Mouse (Mus musculus) limb, embryonic 14.5 days (tissue): Measurements from ENCODE around the gene Zfp691. TPM values are rescaled to one million over a fixed set of nuclear protein-coding genes. Genes with fewer than 3 reads are reported as not detected.

ENCODE experiments used
- ATAC-seq: fragments of 200-750 bp; cut with Nextera tagmentation; 2 replicates; pipeline ENCODE4 v1.8.0; 2017; ENCODE audit warnings: low read depth, moderate number of reproducible peaks, moderate TSS enrichment; ENCODE audit not compliant: low FRiP score
- DNase-seq: peaks from one replicate; pipeline ENCODE4 v3.0.0-alpha.2; 2015; ENCODE audit warnings: low spot score
- H3K27ac ChIP-seq: fragments of 300-500 bp; sonication (generic); replicated peaks from 2 replicates; pipeline ENCODE4 v1.5.1; 2014; ENCODE audit warnings: low read depth, mild to moderate bottlenecking, low read length, moderate library complexity, mixed read lengths
- H3K27me3 ChIP-seq: fragments of 300-500 bp; sonication (generic); 2 replicates; pipeline ENCODE4 v1.6.1; 2014; ENCODE audit warnings: low read length, mixed read lengths; ENCODE audit not compliant: control insufficient read depth, insufficient read depth
- H3K36me3 ChIP-seq: fragments of 300-500 bp; sonication (generic); 2 replicates; pipeline ENCODE4 v1.6.1; 2014; ENCODE audit warnings: mild to moderate bottlenecking, low read length, moderate library complexity, mixed read lengths; ENCODE audit not compliant: control insufficient read depth, insufficient read depth
- H3K4me1 ChIP-seq: fragments of 300-500 bp; sonication (generic); 2 replicates; pipeline ENCODE4 v1.6.1; 2014; ENCODE audit warnings: antibody characterized with exemption, low read length, mixed read lengths; ENCODE audit not compliant: control insufficient read depth, insufficient read depth
- H3K4me2 ChIP-seq: fragments of 300-500 bp; sonication (generic); replicated peaks from 2 replicates; pipeline ENCODE4 v1.6.1; 2014; ENCODE audit warnings: low read depth, mild to moderate bottlenecking, low read length, moderate library complexity; ENCODE audit not compliant: severe bottlenecking
- H3K4me3 ChIP-seq: fragments of 300-500 bp; sonication (generic); replicated peaks from 2 replicates; pipeline ENCODE4 v1.5.1; 2014; ENCODE audit warnings: low read length
- H3K9ac ChIP-seq: fragments of 300-500 bp; sonication (generic); 2 replicates; pipeline ENCODE4 v1.6.1; 2014; ENCODE audit warnings: mild to moderate bottlenecking, low read depth, low read length, moderate library complexity; ENCODE audit not compliant: severe bottlenecking
- H3K9me3 ChIP-seq: fragments of 300-500 bp; sonication (generic); 2 replicates; pipeline ENCODE4 v1.6.1; 2016; ENCODE audit warnings: low read length; ENCODE audit not compliant: control insufficient read depth
- POLR2A ChIP-seq: fragments of 200-500 bp; IDR thresholded peaks from 2 replicates; pipeline ENCODE4 v1.8.0; 2012; ENCODE audit warnings: inconsistent platforms, mild to moderate bottlenecking, moderate library complexity, borderline replicate concordance; ENCODE audit not compliant: insufficient read depth, insufficient read length; ENCODE audit errors: extremely low read depth
- WGBS: fragments of 180-500 bp; shearing (Covaris S2); extraction: QIAGEN DNeasy Blood & Tissue Kit; methylation state at CpG from one replicate; pipeline ENCODE4 v1.1.7; 2014; 5-methylcytosine and 5-hydroxymethylcytosine counted together
- polyA plus RNA-seq, 2 experiments: library from polyadenylated mRNA; depleted of rRNA in 1 of 2; stranded (reverse) in 1 of 2; unstranded in 1 of 2; fragments of >200 nt; fragmentation: Nextera tagmentation in 1 of 2; extraction: Ambion mirVana in 1 of 2; gene quantifications; 2 replicates each; pipeline versions ENCODE4 v1.2.1 to v1.2.3; 2012 to 2014

Gene Zfp691
- polyA plus RNA-seq, 2 experiments, result 7.2 to 10.6 TPM

DNA sequence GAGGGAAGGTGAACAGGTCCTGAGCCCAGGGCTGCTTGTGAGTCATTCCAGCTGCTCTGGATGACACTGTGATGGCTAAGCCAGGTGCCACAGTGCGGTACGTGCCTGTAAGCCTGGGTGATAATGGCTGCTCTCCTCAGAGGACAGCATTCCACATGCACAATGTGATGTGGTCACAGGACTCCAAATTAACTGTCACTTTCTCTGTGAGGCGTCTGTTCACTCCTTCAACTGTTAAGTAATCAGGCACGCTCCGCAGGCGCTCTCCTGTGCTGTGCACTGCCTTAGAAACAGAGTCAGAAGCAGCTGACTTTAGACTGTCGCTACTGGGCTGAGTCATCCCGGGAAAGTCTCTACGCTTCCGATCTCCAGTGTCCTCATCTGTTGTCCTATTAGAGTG, 32.8 kb downstream of the Zfp691 start:
- no peaks in the 10 kb centered on the region for H3K27me3 ChIP-seq
- H3K4me2 ChIP-seq, result no peak overlapping the region
- H3K36me3 ChIP-seq, result peaks cover 20% of the 10 kb centered on the region
- no peak overlapping the region for H3K9ac ChIP-seq
- TF ChIP-seq POLR2A, result no peak
- no peak overlapping the region for H3K27ac ChIP-seq
- no peak overlapping the region for H3K4me3 ChIP-seq
- ATAC-seq (no peak), DNase-seq (no peak)
- H3K4me1 ChIP-seq, result no peaks in the 10 kb centered on the region
- no peaks in the 10 kb centered on the region for H3K9me3 ChIP-seq
- WGBS, result 62% methylated on average over 10 of the region's 10 CpGs

DNA sequence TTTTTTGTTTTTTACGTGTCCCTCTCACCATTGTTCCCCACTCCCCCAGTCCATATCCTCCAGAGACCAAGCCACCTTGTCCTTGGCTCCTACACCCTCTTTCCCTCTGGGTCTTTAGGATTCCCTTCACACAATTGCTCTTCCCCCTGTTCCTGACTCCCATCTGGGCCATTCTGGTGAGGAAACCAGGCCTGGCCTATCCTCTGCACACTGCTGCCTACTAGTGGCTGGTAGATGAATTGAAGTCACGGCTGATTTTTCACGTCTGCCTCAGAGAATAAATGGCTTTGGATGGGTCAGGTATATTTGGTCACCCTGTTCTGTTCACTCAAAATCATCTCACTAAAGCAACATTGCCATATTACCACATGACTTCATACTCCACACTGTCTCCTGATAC, 33.9 kb downstream of the Zfp691 start:
- Histone ChIP-seq H3K4me3 (no peak overlapping the region), H3K4me2 (no peak overlapping the region), H3K9me3 (no peaks in the 10 kb centered on the region), H3K27me3 (no peaks in the 10 kb centered on the region), H3K27ac (no peak overlapping the region), H3K4me1 (no peaks in the 10 kb centered on the region), H3K9ac (no peak overlapping the region), H3K36me3 (peaks cover 31% of the 10 kb centered on the region)
- DNase-seq, result no peak
- ATAC-seq, result no peak
- WGBS, result 60% methylated on average over 3 of the region's 3 CpGs
- no peak for TF ChIP-seq POLR2A

DNA sequence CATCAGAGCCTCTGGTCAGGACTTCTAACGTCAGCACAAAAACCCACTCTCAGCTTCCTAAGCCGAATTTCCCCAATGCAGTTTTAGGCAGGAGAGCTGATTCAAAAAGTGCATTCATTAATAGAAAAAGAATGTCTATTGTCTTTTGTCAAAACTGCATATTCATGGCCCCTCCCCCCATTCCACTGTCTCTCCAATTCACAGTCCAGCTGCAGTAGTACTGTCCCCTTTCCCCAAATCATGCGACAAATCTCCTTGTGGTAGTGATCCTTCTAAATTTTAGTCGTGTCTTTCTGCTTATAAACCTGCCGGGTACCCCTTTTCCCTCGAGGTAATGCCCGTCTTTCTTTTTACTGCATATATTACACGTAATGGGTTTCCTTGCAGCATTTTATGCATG, 35.2 kb downstream of the Zfp691 start:
- Histone ChIP-seq H3K9me3 (no peaks in the 10 kb centered on the region), H3K27me3 (no peaks in the 10 kb centered on the region), H3K36me3 (peaks cover 44% of the 10 kb centered on the region), H3K4me1 (no peaks in the 10 kb centered on the region), H3K4me2 (peak overlapping the region; percentile 16; the same call in 1 of the 2 replicates), H3K27ac (no peak overlapping the region), H3K4me3 (no peak overlapping the region), H3K9ac (no peak overlapping the region)
- TF ChIP-seq POLR2A, result no peak
- DNase-seq (no peak), ATAC-seq (no peak)
- WGBS, result 63% methylated on average over 8 of the region's 8 CpGs

DNA sequence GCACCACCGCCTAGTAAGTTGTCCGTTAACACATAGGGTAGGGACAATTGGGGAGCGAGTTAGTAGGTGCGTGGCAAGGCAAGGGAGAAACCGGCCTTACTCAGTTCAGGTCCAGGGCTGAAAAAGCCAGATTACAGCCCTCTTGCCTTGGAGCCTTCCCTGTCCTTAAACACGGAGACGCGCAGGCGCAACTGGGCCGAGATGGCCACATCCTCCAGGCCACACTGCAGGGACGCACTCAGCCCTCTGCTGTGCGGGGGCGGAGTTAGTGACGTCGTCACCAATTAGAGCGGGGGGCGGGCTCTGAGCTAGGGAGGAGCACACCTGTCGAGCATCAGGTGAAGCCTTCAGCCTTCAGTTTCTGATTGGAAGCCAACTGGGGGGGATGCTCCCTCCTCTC, 35.8 kb downstream of the Zfp691 start:
- TF ChIP-seq POLR2A, result no peak
- no peak overlapping the region for H3K4me3 ChIP-seq
- H3K4me1 ChIP-seq, result no peaks in the 10 kb centered on the region
- peak overlapping the region; percentile 16; the same call in 1 of the 2 replicates for H3K4me2 ChIP-seq
- no peak overlapping the region for H3K9ac ChIP-seq
- H3K9me3 ChIP-seq, result no peaks in the 10 kb centered on the region
- 14% methylated on average over 16 of the region's 18 CpGs for WGBS
- H3K27ac ChIP-seq, result no peak overlapping the region
- DNase-seq (peak; percentile 57), ATAC-seq (peak; percentile 61; the same call in 1 of the 2 replicates)
- peaks cover 50% of the 10 kb centered on the region for H3K36me3 ChIP-seq
- no peaks in the 10 kb centered on the region for H3K27me3 ChIP-seq

DNA sequence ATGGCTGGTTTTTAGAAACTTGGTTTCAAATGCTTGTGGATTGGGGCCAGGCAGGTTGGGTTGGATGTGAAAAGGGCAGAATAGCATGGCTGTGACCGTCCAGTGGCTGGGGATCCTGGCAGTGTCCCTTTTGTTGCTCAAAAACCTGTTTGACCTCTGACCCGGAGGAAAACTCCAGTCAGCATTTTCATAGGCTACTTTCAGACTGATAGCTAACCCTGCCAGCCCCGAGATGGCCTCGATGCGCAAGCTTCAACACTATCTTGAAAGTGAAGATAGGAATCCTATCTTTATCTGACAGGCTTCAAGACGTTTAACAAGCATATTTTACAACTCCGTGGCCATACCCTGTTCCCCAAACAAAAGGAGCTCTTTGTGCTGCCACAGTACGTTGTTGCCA, 36.7 kb downstream of the Zfp691 start:
- DNase-seq (no peak), ATAC-seq (no peak)
- no peak overlapping the region for H3K9ac ChIP-seq
- no peaks in the 10 kb centered on the region for H3K9me3 ChIP-seq
- no peaks in the 10 kb centered on the region for H3K4me1 ChIP-seq
- TF ChIP-seq POLR2A, result no peak
- H3K4me2 ChIP-seq, result no peak overlapping the region
- no peaks in the 10 kb centered on the region for H3K27me3 ChIP-seq
- H3K4me3 ChIP-seq, result no peak overlapping the region
- peaks cover 59% of the 10 kb centered on the region for H3K36me3 ChIP-seq
- H3K27ac ChIP-seq, result no peak overlapping the region
- 78% methylated on average over 8 of the region's 8 CpGs for WGBS

DNA sequence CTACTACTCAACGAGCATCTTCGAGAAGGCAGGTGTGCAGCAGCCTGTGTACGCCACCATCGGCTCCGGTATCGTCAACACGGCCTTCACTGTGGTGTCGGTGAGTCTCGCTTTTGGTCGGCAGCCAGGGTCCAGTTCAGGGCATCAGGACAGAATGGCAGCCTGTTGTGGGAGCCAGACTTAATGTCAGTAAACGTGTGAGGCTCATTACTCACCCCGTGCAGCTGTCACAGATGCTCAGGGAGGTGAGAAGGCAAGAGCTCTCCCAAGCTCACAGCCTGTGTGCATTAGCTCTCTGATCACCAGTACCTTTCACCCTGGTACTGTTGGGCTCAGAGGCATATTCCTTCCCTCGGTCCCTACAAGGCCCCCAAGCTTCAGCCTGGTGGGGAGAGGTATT, 40.1 kb downstream of the Zfp691 start:
- Histone ChIP-seq H3K4me1 (no peaks in the 10 kb centered on the region), H3K9me3 (no peaks in the 10 kb centered on the region), H3K4me3 (no peak overlapping the region), H3K27ac (no peak overlapping the region), H3K4me2 (no peak overlapping the region), H3K27me3 (no peaks in the 10 kb centered on the region), H3K9ac (no peak overlapping the region), H3K36me3 (peaks cover 89% of the 10 kb centered on the region)
- DNase-seq, result no peak
- TF ChIP-seq POLR2A, result no peak
- 89% methylated on average over 13 of the region's 13 CpGs for WGBS
- ATAC-seq, result no peak
